ENCODE assay signal across 16 mouse cellular contexts in genomic region chr2:32791297-32791696, GRCm38 (mm10). TPM values are rescaled to one million over a fixed set of nuclear protein-coding genes. Genes with fewer than 3 reads are reported as not detected.
A peak's percentile ranks its signal among the peaks of the same experiment; 100 is the strongest.
DNase-seq lines count a peak whose midpoint lies in the region; ATAC-seq and TF ChIP-seq lines count a peak whose summit lies in the region.
"Had no signal": no experiment of that assay in that cellular context is flagged by ENCODE, and none has a peak within 500 bp of the region (broad histone marks: within the 10 kb centered on the region; RNA-seq: fewer than 3 reads in every experiment).

No protein-coding gene starts in this region.

- no peak for TF ChIP-seq POLR2A in brain, embryonic 14.5 days (IDR thresholded peaks at IDR 0.05; ENCODE audit: borderline replicate concordance, extremely low read depth, insufficient read depth, insufficient read length, poor library complexity, severe bottlenecking)

- H3K27me3 ChIP-seq in hindbrain, postnatal 0 days (ENCODE audit: insufficient read depth, low read length): no peaks in the 10 kb centered on the region
- no peaks in the 10 kb centered on the region for H3K27me3 ChIP-seq in hindbrain, embryonic 14.5 days (ENCODE audit: control insufficient read depth, insufficient read depth, low read length)
- no peaks in the 10 kb centered on the region for H3K27me3 ChIP-seq in heart, embryonic 14.5 days (ENCODE audit: control insufficient read depth, insufficient read depth, low read length)
- H3K27me3 ChIP-seq in forebrain, embryonic 13.5 days: no peaks in the 10 kb centered on the region
- H3K27me3 ChIP-seq: hindbrain, embryonic 13.5 days; liver, embryonic 15.5 days had no signal

- no peak for ATAC-seq in hindbrain, postnatal 0 days
- no peak for ATAC-seq in hindbrain, embryonic 14.5 days (ENCODE audit: low FRiP score)
- 0 out of 2 replicates have a peak, but pooled peaks have one; percentile 14 for ATAC-seq in heart, embryonic 14.5 days (ENCODE audit: insufficient number of reproducible peaks, insufficient read depth, low FRiP score, low read depth)
- ATAC-seq in forebrain, embryonic 13.5 days: no peak
- ATAC-seq: activated CD4-positive, CD25-positive, alpha-beta regulatory T cell, adult 4 months had no signal

- H3K4me3 ChIP-seq in hindbrain, postnatal 0 days (ENCODE audit: low read length): no peak overlapping the region
- no peak overlapping the region for H3K4me3 ChIP-seq in hindbrain, embryonic 14.5 days (replicated peaks; ENCODE audit: low read length)
- no peak overlapping the region for H3K4me3 ChIP-seq in heart, embryonic 14.5 days (ENCODE audit: control insufficient read depth in 1 of 2, insufficient read depth in 1 of 2, low read depth in 1 of 2, low read length in 2 of 2)
- H3K4me3 ChIP-seq in forebrain, embryonic 13.5 days: no peak overlapping the region
- H3K4me3 ChIP-seq: hindbrain, embryonic 13.5 days; liver, embryonic 15.5 days had no signal

- no peaks in the 10 kb centered on the region for H3K4me1 ChIP-seq in hindbrain, postnatal 0 days (ENCODE audit: insufficient read depth, low read length)
- H3K4me1 ChIP-seq in hindbrain, embryonic 14.5 days (replicated peaks; ENCODE audit: control insufficient read depth, insufficient read depth, low read length): no peaks in the 10 kb centered on the region
- H3K4me1 ChIP-seq in heart, embryonic 14.5 days (ENCODE audit: control insufficient read depth in 2 of 2, insufficient read depth in 2 of 2, low read length in 2 of 2): 0 out of 4 replicates have a peak, but pooled peaks cover 3 to 7% of the 10 kb centered on the region in 2 experiments
- no peaks in the 10 kb centered on the region for H3K4me1 ChIP-seq in forebrain, embryonic 13.5 days
- H3K4me1 ChIP-seq: liver, embryonic 15.5 days had no signal

- H3K9me3 ChIP-seq in hindbrain, postnatal 0 days (ENCODE audit: low read length): no peaks in the 10 kb centered on the region
- H3K9me3 ChIP-seq in hindbrain, embryonic 14.5 days (ENCODE audit: control insufficient read depth, low read length): no peaks in the 10 kb centered on the region
- H3K9me3 ChIP-seq in heart, embryonic 14.5 days (ENCODE audit: control insufficient read depth, low read length): no peaks in the 10 kb centered on the region
- no peaks in the 10 kb centered on the region for H3K9me3 ChIP-seq in forebrain, embryonic 13.5 days (replicated peaks)
- H3K9me3 ChIP-seq: hindbrain, embryonic 13.5 days; liver, embryonic 15.5 days had no signal

- H3K27ac ChIP-seq in hindbrain, postnatal 0 days: no peak overlapping the region
- H3K27ac ChIP-seq in hindbrain, embryonic 14.5 days: no peak overlapping the region
- H3K27ac ChIP-seq in heart, embryonic 14.5 days (replicated peaks in 1 of 2; ENCODE audit: control insufficient read depth in 1 of 2, insufficient read depth in 1 of 2, low read depth in 2 of 2, low read length in 2 of 2): no peak overlapping the region
- no peak overlapping the region for H3K27ac ChIP-seq in forebrain, embryonic 13.5 days
- H3K27ac ChIP-seq: hindbrain, embryonic 13.5 days; liver, embryonic 15.5 days had no signal

- H3K36me3 ChIP-seq in hindbrain, postnatal 0 days (ENCODE audit: insufficient read depth, low read length): peaks cover 52% of the 10 kb centered on the region
- H3K36me3 ChIP-seq in hindbrain, embryonic 14.5 days (replicated peaks; ENCODE audit: control insufficient read depth, insufficient read depth): peaks cover 75% of the 10 kb centered on the region
- H3K36me3 ChIP-seq in heart, embryonic 14.5 days (ENCODE audit: control insufficient read depth, insufficient read depth, low read length): peaks cover 29% of the 10 kb centered on the region
- peaks cover 59% of the 10 kb centered on the region for H3K36me3 ChIP-seq in forebrain, embryonic 13.5 days (ENCODE audit: poor library complexity, severe bottlenecking)
- H3K36me3 ChIP-seq: liver, embryonic 15.5 days had no signal

- H3K4me2 ChIP-seq in hindbrain, postnatal 0 days (ENCODE audit: low read depth, low read length): no peak overlapping the region
- H3K4me2 ChIP-seq in hindbrain, embryonic 14.5 days (replicated peaks): no peak overlapping the region
- H3K4me2 ChIP-seq in heart, embryonic 14.5 days (ENCODE audit: low read length): no peak overlapping the region
- H3K4me2 ChIP-seq in forebrain, embryonic 13.5 days: no peak overlapping the region
- H3K4me2 ChIP-seq: hindbrain, embryonic 13.5 days; liver, embryonic 15.5 days had no signal

- DNase-seq in hindbrain, postnatal 0 days (ENCODE audit: low spot score): peak; percentile 27
- DNase-seq in hindbrain, embryonic 14.5 days (ENCODE audit: low spot score): no peak
- peak; percentile 26 for DNase-seq in brain, embryonic 14.5 days (ENCODE audit: low read depth)
- peak; percentile 76 for DNase-seq in lung, postnatal 10 days
- DNase-seq in cerebellum, adult 11 months: no peak
- no peak for DNase-seq in embryo, embryonic 10.5 days (ENCODE audit: low spot score)
- DNase-seq: cerebellum, adult 9-10 months; kidney, postnatal 36 days; right cerebral cortex, adult 18-20 months had no signal

- no peak overlapping the region for H3K9ac ChIP-seq in hindbrain, postnatal 0 days (replicated peaks; ENCODE audit: low read length)
- no peak overlapping the region for H3K9ac ChIP-seq in hindbrain, embryonic 14.5 days
- H3K9ac ChIP-seq in heart, embryonic 14.5 days (ENCODE audit: low read length): no peak overlapping the region
- H3K9ac ChIP-seq in forebrain, embryonic 13.5 days: no peak overlapping the region
- H3K9ac ChIP-seq: hindbrain, embryonic 13.5 days; liver, embryonic 15.5 days had no signal

- no peak for TF ChIP-seq CTCF in hindbrain, postnatal 0 days (IDR thresholded peaks at IDR 0.05; ENCODE audit: low read depth)
- TF ChIP-seq CTCF in brain, embryonic 14.5 days (IDR thresholded peaks at IDR 0.05; ENCODE audit: borderline replicate concordance, extremely low read depth, insufficient read depth, insufficient read length): no peak

- 58% methylated on average over 6 of the region's 6 CpGs for WGBS in hindbrain, postnatal 0 days
- 81% methylated on average over 6 of the region's 6 CpGs for WGBS in hindbrain, embryonic 14.5 days
- 54% methylated on average over 6 of the region's 6 CpGs for WGBS in heart, embryonic 14.5 days
- 79% methylated on average over 6 of the region's 6 CpGs for WGBS in forebrain, embryonic 13.5 days

RNA-seq across cellular contexts. Expression of gene Cfap157, which starts 7.1 kb away (rescaled TPM):
- total RNA-seq in hindbrain, postnatal 0 days (2014; rRNA removed): 0.16 and 0.40 TPM in 2 replicates
- 0.64 and 1.1 TPM in 2 replicates for polyA plus RNA-seq in hindbrain, postnatal 0 days (2015; fragmentation: Nextera tagmentation; extraction: Ambion mirVana)
- polyA plus RNA-seq in hindbrain, embryonic 14.5 days (2014; fragmentation: Nextera tagmentation; extraction: Ambion mirVana): 0.42 and 1.2 TPM in 2 replicates
- 0.71 and 0.86 TPM in 2 replicates for polyA plus RNA-seq in brain, embryonic 14.5 days (2012; rRNA removed)
- polyA plus RNA-seq in heart, embryonic 14.5 days (2014; fragmentation: Nextera tagmentation; extraction: Ambion mirVana): 0.35 and 0.36 TPM in 2 replicates
- polyA plus RNA-seq in forebrain, embryonic 13.5 days (2015; fragmentation: Nextera tagmentation; extraction: Ambion mirVana): 0.45 and 1.4 TPM in 2 replicates
- total RNA-seq: left cerebral cortex, postnatal 10 days; monocyte, adult 5-6 weeks had no signal
- polyA plus RNA-seq: activated CD4-positive, CD25-positive, alpha-beta regulatory T cell, adult 4 months; liver, embryonic 15.5 days had no signal

RNA-seq across cellular contexts. Expression of gene Ptrh1, which starts 15.7 kb away (rescaled TPM):
- 0.75 and 2.9 TPM in 2 replicates for total RNA-seq in hindbrain, postnatal 0 days (2014; rRNA removed)
- 4.0 and 4.4 TPM in 2 replicates for polyA plus RNA-seq in hindbrain, postnatal 0 days (2015; fragmentation: Nextera tagmentation; extraction: Ambion mirVana)
- 4.3 and 5.1 TPM in 2 replicates for polyA plus RNA-seq in hindbrain, embryonic 14.5 days (2014; fragmentation: Nextera tagmentation; extraction: Ambion mirVana)
- 7.1 and 8.7 TPM in 2 replicates for polyA plus RNA-seq in brain, embryonic 14.5 days (2012; rRNA removed)
- 2.6 and 3.6 TPM in 2 replicates for polyA plus RNA-seq in heart, embryonic 14.5 days (2014; fragmentation: Nextera tagmentation; extraction: Ambion mirVana)
- 4.6 and 5.4 TPM in 2 replicates for polyA plus RNA-seq in forebrain, embryonic 13.5 days (2015; fragmentation: Nextera tagmentation; extraction: Ambion mirVana)

RNA-seq across cellular contexts. Expression of gene Ttc16, which starts 15.9 kb away (rescaled TPM):
- 0.78 and 1.6 TPM in 2 replicates for total RNA-seq in hindbrain, postnatal 0 days (2014; rRNA removed)
- 0.58 and 0.76 TPM in 2 replicates for polyA plus RNA-seq in hindbrain, postnatal 0 days (2015; fragmentation: Nextera tagmentation; extraction: Ambion mirVana)
- 0.52 and 0.74 TPM in 2 replicates for polyA plus RNA-seq in hindbrain, embryonic 14.5 days (2014; fragmentation: Nextera tagmentation; extraction: Ambion mirVana)
- polyA plus RNA-seq in brain, embryonic 14.5 days (2012; rRNA removed): 1.4 and 1.6 TPM in 2 replicates
- 0.22 TPM in 1 of 2 replicates, not detected in the other for polyA plus RNA-seq in heart, embryonic 14.5 days (2014; fragmentation: Nextera tagmentation; extraction: Ambion mirVana)
- 0.43 and 0.48 TPM in 2 replicates for polyA plus RNA-seq in forebrain, embryonic 13.5 days (2015; fragmentation: Nextera tagmentation; extraction: Ambion mirVana)
- total RNA-seq: monocyte, adult 5-6 weeks had no signal
- polyA plus RNA-seq: liver, embryonic 15.5 days had no signal

RNA-seq across cellular contexts. Expression of gene Tor2a, which starts 34.3 kb away (rescaled TPM):
- 75.1 and 81.1 TPM in 2 replicates for total RNA-seq in hindbrain, postnatal 0 days (2014; rRNA removed)
- polyA plus RNA-seq in hindbrain, postnatal 0 days (2015; fragmentation: Nextera tagmentation; extraction: Ambion mirVana): 48.2 and 49.1 TPM in 2 replicates
- polyA plus RNA-seq in hindbrain, embryonic 14.5 days (2014; fragmentation: Nextera tagmentation; extraction: Ambion mirVana): 49.8 and 53.1 TPM in 2 replicates
- polyA plus RNA-seq in brain, embryonic 14.5 days (2012; rRNA removed): 60.6 and 96.6 TPM in 2 replicates
- 38.0 and 42.7 TPM in 2 replicates for polyA plus RNA-seq in heart, embryonic 14.5 days (2014; fragmentation: Nextera tagmentation; extraction: Ambion mirVana)
- polyA plus RNA-seq in forebrain, embryonic 13.5 days (2015; fragmentation: Nextera tagmentation; extraction: Ambion mirVana): 55.8 and 62.2 TPM in 2 replicates

RNA-seq across cellular contexts. Expression of gene 6330409D20Rik, which starts 50.5 kb away (rescaled TPM):
- total RNA-seq in hindbrain, postnatal 0 days (2014; rRNA removed): 1.7 and 3.2 TPM in 2 replicates
- polyA plus RNA-seq in hindbrain, postnatal 0 days (2015; fragmentation: Nextera tagmentation; extraction: Ambion mirVana): 3.6 and 5.1 TPM in 2 replicates
- polyA plus RNA-seq in hindbrain, embryonic 14.5 days (2014; fragmentation: Nextera tagmentation; extraction: Ambion mirVana): 3.8 and 4.5 TPM in 2 replicates
- 4.4 and 4.8 TPM in 2 replicates for polyA plus RNA-seq in brain, embryonic 14.5 days (2012; rRNA removed)
- 0.68 TPM in 1 of 2 replicates, not detected in the other for polyA plus RNA-seq in heart, embryonic 14.5 days (2014; fragmentation: Nextera tagmentation; extraction: Ambion mirVana)
- polyA plus RNA-seq in forebrain, embryonic 13.5 days (2015; fragmentation: Nextera tagmentation; extraction: Ambion mirVana): 1.6 and 2.5 TPM in 2 replicates
- total RNA-seq: monocyte, adult 5-6 weeks had no signal
- polyA plus RNA-seq: liver, embryonic 15.5 days had no signal

Comparison
In these comparisons a context has a peak if more than half of its experiments do, and no peak if none do; other contexts are left out.
1. DNase-seq: peak in hindbrain, postnatal 0 days (single experiment), brain, embryonic 14.5 days (single experiment) and lung, postnatal 10 days (single experiment); none in hindbrain, embryonic 14.5 days (single experiment), cerebellum, adult 11 months (single experiment) and embryo, embryonic 10.5 days (single experiment).